Mouse (Mus musculus) G1E (cell line): ENCODE results near the gene Evi5l.

Experiments used
- CTCF ChIP-seq: IDR thresholded peaks from 2 replicates; pipeline ENCODE4 v1.5.1; 2012; ENCODE audit warnings: low read depth, low read length, inconsistent platforms, mixed read lengths
- GATA1 ChIP-seq: IDR thresholded peaks from 2 replicates; pipeline ENCODE4 v1.6.1; 2012; ENCODE audit warnings: borderline replicate concordance, low read length, inconsistent platforms, mixed read lengths
- POLR2AphosphoS5 ChIP-seq: IDR thresholded peaks from 2 replicates; pipeline ENCODE4 v1.6.1; 2012; ENCODE audit warnings: low read depth, low read length, inconsistent platforms; ENCODE audit not compliant: insufficient replicate concordance

DNA sequence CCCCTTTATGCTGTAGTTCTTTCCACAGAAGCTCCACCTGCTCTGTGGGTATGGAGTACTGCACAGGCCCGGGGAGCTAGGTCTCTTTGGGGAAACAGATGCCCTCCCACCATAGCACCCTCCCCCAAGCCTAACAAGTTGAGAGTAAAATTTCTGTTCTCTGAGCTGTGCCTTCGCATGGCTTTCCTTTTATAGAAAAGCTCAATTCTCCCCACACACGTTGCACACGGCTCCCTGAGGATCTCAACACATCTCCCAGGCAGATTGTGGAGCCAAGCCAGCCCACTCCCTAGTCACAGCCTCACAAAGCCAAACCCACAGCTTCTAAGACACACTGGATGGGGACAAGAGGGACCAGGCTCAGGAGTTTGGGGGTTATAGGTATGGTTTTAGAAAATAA is 90.5 kb downstream of the Evi5l start:
- TF ChIP-seq GATA1 (no peak), CTCF (no peak), POLR2AphosphoS5 (no peak)
